Mouse (Mus musculus): ENCODE data around the gene Vwa5a. TPM values are rescaled to one million over a fixed set of nuclear protein-coding genes. Genes with fewer than 3 reads are reported as not detected.

Gene Vwa5a
- polyA plus RNA-seq, 1 experiment from 2014 or later = 15.4 TPM

GRCm38 (mm10) chr9:38772768-38773167 lies 54.7 kb downstream of the Vwa5a start, which contains the start of gene Olfr921:
Olfr921 (plus strand) TSS chr9:38773068.
- ATAC-seq = no peak; the same call in 1 of the 2 replicates
- Histone ChIP-seq H3K36me3 (ENCODE audit: control insufficient read depth, insufficient read depth, low read length) (no peaks in the 10 kb centered on the region), H3K9ac (ENCODE audit: low read depth, low read length) (no peak within 1 kb of the TSS), H3K4me3 (ENCODE audit: low read length) (no peak within 1 kb of the TSS), H3K4me2 (ENCODE audit: low read depth, low read length) (no peak within 1 kb of the TSS), H3K27me3 (replicated peaks; ENCODE audit: control insufficient read depth, insufficient read depth, low read length) (no peaks in the 10 kb centered on the region), H3K9me3 (ENCODE audit: control insufficient read depth, low read length) (no peaks in the 10 kb centered on the region), H3K4me1 (ENCODE audit: control insufficient read depth, insufficient read depth, low read length) (no peaks in the 10 kb centered on the region), H3K27ac (ENCODE audit: low read length) (no peak within 1 kb of the TSS)

GRCm38 (mm10) chr9:38792689-38793088 lies 74.6 kb downstream of the Vwa5a start:
- Histone ChIP-seq H3K4me3 (ENCODE audit: low read length) (no peak overlapping the region), H3K27ac (ENCODE audit: low read length) (no peak overlapping the region), H3K4me2 (ENCODE audit: low read depth, low read length) (no peak overlapping the region), H3K36me3 (ENCODE audit: control insufficient read depth, insufficient read depth, low read length) (no peaks in the 10 kb centered on the region), H3K9me3 (ENCODE audit: control insufficient read depth, low read length) (no peaks in the 10 kb centered on the region), H3K27me3 (replicated peaks; ENCODE audit: control insufficient read depth, insufficient read depth, low read length) (no peaks in the 10 kb centered on the region), H3K4me1 (ENCODE audit: control insufficient read depth, insufficient read depth, low read length) (no peaks in the 10 kb centered on the region), H3K9ac (ENCODE audit: low read depth, low read length) (no peak overlapping the region)
- no peak for ATAC-seq
- 87% methylated on average over 2 of the region's 2 CpGs for WGBS

Other genes with a start within 250 kb of the Vwa5a start
- gene Olfr905, start 247.2 kb upstream of the Vwa5a start, polyA plus RNA-seq (2015; fragmentation: Nextera tagmentation; extraction: Ambion mirVana) = not detected in 2 replicates
- not detected in 2 replicates for gene Olfr906, start 231.2 kb upstream of the Vwa5a start, polyA plus RNA-seq (2015; fragmentation: Nextera tagmentation; extraction: Ambion mirVana)
- gene Olfr907, start 222.5 kb upstream of the Vwa5a start, polyA plus RNA-seq (2015; fragmentation: Nextera tagmentation; extraction: Ambion mirVana) = not detected in 2 replicates
- not detected in 2 replicates for gene Olfr911-ps1, start 196.7 kb upstream of the Vwa5a start, polyA plus RNA-seq (2015; fragmentation: Nextera tagmentation; extraction: Ambion mirVana)
- gene Olfr910, start 180.4 kb upstream of the Vwa5a start, polyA plus RNA-seq (2015; fragmentation: Nextera tagmentation; extraction: Ambion mirVana) = not detected in 2 replicates
- gene Olfr912, start 138.1 kb upstream of the Vwa5a start, polyA plus RNA-seq (2015; fragmentation: Nextera tagmentation; extraction: Ambion mirVana) = not detected in 2 replicates
- not detected in 2 replicates for gene Olfr913, start 125.5 kb upstream of the Vwa5a start, polyA plus RNA-seq (2015; fragmentation: Nextera tagmentation; extraction: Ambion mirVana)
- gene Olfr914, start 113.2 kb upstream of the Vwa5a start, polyA plus RNA-seq (2015; fragmentation: Nextera tagmentation; extraction: Ambion mirVana) = not detected in 2 replicates
- not detected in 2 replicates for gene Olfr916, start 58.4 kb upstream of the Vwa5a start, polyA plus RNA-seq (2015; fragmentation: Nextera tagmentation; extraction: Ambion mirVana)
- gene Olfr917, start 52.4 kb upstream of the Vwa5a start, polyA plus RNA-seq (2015; fragmentation: Nextera tagmentation; extraction: Ambion mirVana) = not detected in 2 replicates
- not detected in 2 replicates for gene Olfr918, start 43.7 kb upstream of the Vwa5a start, polyA plus RNA-seq (2015; fragmentation: Nextera tagmentation; extraction: Ambion mirVana)
- gene Olfr919, start 14.6 kb upstream of the Vwa5a start, polyA plus RNA-seq (2015; fragmentation: Nextera tagmentation; extraction: Ambion mirVana) = not detected in 2 replicates
- gene Olfr920, start 34.0 kb downstream of the Vwa5a start, polyA plus RNA-seq (2015; fragmentation: Nextera tagmentation; extraction: Ambion mirVana) = 0.04 TPM in 1 of 2 replicates, not detected in the other
- gene Olfr921, start 54.8 kb downstream of the Vwa5a start, polyA plus RNA-seq (2015; fragmentation: Nextera tagmentation; extraction: Ambion mirVana) = not detected in 2 replicates
- gene Olfr922, start 96.3 kb downstream of the Vwa5a start, polyA plus RNA-seq (2015; fragmentation: Nextera tagmentation; extraction: Ambion mirVana) = not detected in 2 replicates
- gene Olfr923, start 108.3 kb downstream of the Vwa5a start, polyA plus RNA-seq (2015; fragmentation: Nextera tagmentation; extraction: Ambion mirVana) = not detected in 2 replicates
- not detected in 2 replicates for gene Olfr924, start 126.2 kb downstream of the Vwa5a start, polyA plus RNA-seq (2015; fragmentation: Nextera tagmentation; extraction: Ambion mirVana)
- gene Olfr26, start 136.8 kb downstream of the Vwa5a start, polyA plus RNA-seq (2015; fragmentation: Nextera tagmentation; extraction: Ambion mirVana) = not detected in 2 replicates
- gene Olfr926, start 158.9 kb downstream of the Vwa5a start, polyA plus RNA-seq (2015; fragmentation: Nextera tagmentation; extraction: Ambion mirVana) = not detected in 2 replicates
- gene Olfr930, start 211.5 kb downstream of the Vwa5a start, polyA plus RNA-seq (2015; fragmentation: Nextera tagmentation; extraction: Ambion mirVana) = not detected in 2 replicates

All from intestine, embryonic 16.5 days (tissue).